Mouse (Mus musculus): ENCODE measurements around the gene Cuta. TPM values are rescaled to one million over a fixed set of nuclear protein-coding genes. Genes with fewer than 3 reads are reported as not detected.

Gene Cuta
- polyA plus RNA-seq, 1 experiment from 2014 or later, result 172 TPM

DNA sequence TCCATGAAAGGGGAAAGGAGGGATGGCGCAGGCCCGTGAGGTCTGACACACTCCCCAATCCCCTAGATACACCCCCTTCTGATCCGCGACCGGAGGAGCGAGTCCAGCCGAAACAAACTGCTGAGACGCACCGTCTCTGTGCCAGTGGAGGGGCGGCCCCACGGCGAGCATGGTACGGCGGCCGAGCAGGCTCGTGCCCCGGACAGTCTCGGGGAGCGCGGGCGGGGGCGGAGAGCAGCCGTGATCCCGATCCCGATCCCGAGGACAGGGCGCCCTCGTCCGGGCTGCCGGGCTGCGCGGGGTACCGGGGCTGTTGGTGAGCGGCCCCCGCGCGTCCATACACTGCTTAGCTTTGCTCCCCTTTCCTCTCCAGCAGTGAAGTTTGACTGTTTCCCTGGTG lies 7.2 kb upstream of the Cuta start:
- peak; percentile 48 for ATAC-seq (ENCODE audit: insufficient number of reproducible peaks, low FRiP score, low TSS enrichment, low read depth)
- H3K9me3 ChIP-seq (replicated peaks), result no peaks in the 10 kb centered on the region
- peak overlapping the region; percentile 62 for H3K9ac ChIP-seq
- peak overlapping the region; percentile 48 for H3K4me3 ChIP-seq (replicated peaks)
- H3K27me3 ChIP-seq, result no peaks in the 10 kb centered on the region
- WGBS, result 1% methylated on average over 37 of the region's 37 CpGs
- peaks cover 69% of the 10 kb centered on the region for H3K4me1 ChIP-seq
- H3K36me3 ChIP-seq, result no peaks in the 10 kb centered on the region
- peak overlapping the region; percentile 89 for H3K4me2 ChIP-seq (replicated peaks)
- H3K27ac ChIP-seq (replicated peaks), result peak overlapping the region; percentile 84

DNA sequence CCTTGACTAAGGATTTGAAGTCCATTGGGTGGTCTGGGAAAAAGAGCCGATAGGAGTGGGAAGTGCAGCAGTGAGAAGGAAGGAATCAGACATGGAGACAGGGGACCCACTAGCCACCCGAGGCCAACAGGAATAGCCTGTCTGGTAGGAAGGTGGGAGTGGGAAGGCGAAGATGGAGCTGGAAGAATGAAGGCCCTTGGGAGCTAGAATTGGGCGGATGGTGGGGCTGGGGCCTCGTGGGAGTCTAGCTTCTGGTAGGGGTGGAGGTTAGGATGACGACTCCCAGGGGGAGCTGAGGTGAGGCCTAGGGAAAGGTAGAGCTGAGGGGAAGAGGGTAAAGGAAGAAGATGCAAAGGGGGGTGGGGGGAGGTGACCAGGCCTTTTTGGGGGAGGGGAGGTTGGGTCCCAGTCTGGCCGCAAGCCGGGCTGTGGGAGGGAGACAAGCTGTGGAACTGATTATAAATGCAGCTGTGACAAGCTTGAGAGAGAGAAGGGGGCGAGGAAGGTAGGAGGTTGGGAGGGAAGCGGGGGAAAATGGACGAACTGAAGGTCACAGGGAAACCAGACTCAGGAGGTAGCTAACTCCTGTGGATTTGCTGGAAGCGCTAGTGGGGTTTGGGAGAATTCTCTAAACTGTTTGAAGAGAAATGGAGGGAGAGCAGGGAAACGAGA lies 6.6 kb upstream of the Cuta start:
- no peak for ATAC-seq (ENCODE audit: insufficient number of reproducible peaks, low FRiP score, low TSS enrichment, low read depth)

DNA sequence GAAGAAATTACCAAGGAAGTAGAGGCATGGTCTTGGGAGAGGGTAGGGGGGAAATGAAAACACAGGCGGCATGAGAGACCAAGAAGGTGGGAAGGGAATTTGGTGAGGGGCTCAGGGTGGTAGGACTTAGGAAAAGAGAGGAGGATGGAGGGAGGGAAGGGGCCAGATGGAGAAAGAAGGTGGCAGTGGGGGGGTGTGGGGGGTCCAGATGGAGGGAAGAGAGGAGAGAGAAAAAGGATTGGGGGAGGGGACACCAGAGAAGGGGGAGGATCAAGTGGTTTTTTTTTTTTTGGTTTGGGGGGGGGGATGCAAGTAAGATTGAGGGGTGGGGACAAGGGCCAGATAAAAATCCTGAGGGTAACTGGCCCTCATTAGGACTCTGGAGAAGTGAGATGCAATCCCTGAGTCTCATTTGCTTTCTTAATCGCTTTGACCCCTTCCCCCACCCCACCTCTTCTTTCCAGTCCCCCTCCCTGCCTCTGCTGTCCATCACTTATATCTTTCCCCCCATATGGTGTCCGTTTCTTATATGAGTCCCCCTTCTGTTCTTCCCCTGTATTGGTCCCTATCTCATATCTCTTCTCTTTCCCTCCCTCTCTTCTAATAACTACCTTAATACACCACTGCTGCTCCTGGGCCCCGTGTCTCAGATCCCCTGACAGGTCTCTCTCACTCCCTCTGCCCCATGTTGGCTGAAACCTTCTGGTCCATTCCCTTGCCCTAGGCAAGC lies 2.6 kb upstream of the Cuta start:
- H3K4me3 ChIP-seq (replicated peaks), result peak overlapping the region; percentile 83
- no peaks in the 10 kb centered on the region for H3K27me3 ChIP-seq
- peaks cover 64% of the 10 kb centered on the region for H3K4me1 ChIP-seq
- WGBS, result 12% methylated on average over 4 of the region's 4 CpGs
- no peak overlapping the region for H3K9ac ChIP-seq
- no peak for ATAC-seq (ENCODE audit: insufficient number of reproducible peaks, low FRiP score, low TSS enrichment, low read depth)
- H3K36me3 ChIP-seq, result peaks cover 6% of the 10 kb centered on the region; the same call in 1 of the 2 replicates
- H3K27ac ChIP-seq (replicated peaks), result peak overlapping the region; percentile 60
- peak overlapping the region; percentile 50 for H3K4me2 ChIP-seq (replicated peaks)
- H3K9me3 ChIP-seq (replicated peaks), result no peaks in the 10 kb centered on the region

More for the DNA sequence above, 6.6 kb upstream of the Cuta start:
- Histone ChIP-seq H3K9ac (peak overlapping the region; percentile 62), H3K36me3 (no peaks in the 10 kb centered on the region), H3K27ac (replicated peaks) (peak overlapping the region; percentile 84), H3K27me3 (no peaks in the 10 kb centered on the region), H3K4me2 (replicated peaks) (peak overlapping the region; percentile 89), H3K4me3 (replicated peaks) (peak overlapping the region; percentile 48), H3K4me1 (peaks cover 66% of the 10 kb centered on the region), H3K9me3 (replicated peaks) (no peaks in the 10 kb centered on the region)
- WGBS, result 24% methylated on average over 13 of the region's 13 CpGs

DNA sequence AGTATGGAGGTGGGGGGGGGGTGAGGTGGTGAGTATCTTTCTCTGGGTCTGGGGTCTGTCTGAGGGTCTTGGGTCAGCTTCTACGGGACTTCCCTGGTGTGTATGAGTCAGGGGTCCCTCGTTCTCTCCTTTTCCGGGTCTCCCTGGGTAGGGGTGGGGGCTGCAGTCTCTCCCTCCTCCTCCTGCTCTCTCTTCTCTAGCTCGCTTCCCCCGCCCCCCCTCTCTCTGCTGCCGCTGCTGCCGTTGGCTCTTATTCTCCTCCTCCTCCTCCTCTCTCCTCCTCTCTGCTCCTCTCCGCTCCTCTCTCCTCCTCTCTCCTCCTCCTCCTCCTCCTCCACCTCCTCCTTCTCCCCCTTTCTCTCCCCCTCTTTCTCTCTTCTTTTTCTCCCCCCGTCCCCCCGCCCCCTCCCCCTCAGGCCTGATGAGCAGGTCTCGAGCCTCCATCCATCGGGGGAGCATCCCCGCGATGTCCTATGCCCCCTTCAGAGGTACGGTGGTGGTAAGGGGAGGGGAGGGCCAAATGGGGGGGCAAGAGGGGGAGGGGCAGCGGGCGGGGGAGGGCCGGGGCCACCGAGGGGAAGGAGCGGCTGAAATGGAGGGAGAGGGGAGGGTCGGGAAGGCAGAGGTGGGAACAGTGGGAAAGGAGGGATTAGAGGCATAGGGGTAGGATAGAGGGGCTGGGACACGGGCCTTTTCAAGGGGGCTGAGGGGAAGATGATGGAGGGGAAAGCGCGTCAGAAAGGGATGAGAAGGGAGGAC lies 1.8 kb upstream of the Cuta start, which contains the start of gene Syngap1:
TSS of gene Syngap1 (plus strand) at position 223 of the 759 bp plus-strand sequence.
- WGBS, result 2% methylated on average over 20 of the region's 24 CpGs
- Histone ChIP-seq H3K27me3 (no peaks in the 10 kb centered on the region), H3K4me3 (replicated peaks) (peak within 1 kb of the TSS; percentile 83), H3K27ac (replicated peaks) (peak within 1 kb of the TSS; percentile 97), H3K4me1 (peaks cover 61% of the 10 kb centered on the region), H3K9me3 (replicated peaks) (no peaks in the 10 kb centered on the region), H3K36me3 (peaks cover 14% of the 10 kb centered on the region), H3K9ac (0 out of 2 replicates have a peak within 1 kb of the TSS, but pooled peaks have one; percentile 55), H3K4me2 (replicated peaks) (peak within 1 kb of the TSS; percentile 98)
- peak; percentile 25; the same call in 1 of the 2 replicates for ATAC-seq (ENCODE audit: insufficient number of reproducible peaks, low FRiP score, low TSS enrichment, low read depth)

DNA sequence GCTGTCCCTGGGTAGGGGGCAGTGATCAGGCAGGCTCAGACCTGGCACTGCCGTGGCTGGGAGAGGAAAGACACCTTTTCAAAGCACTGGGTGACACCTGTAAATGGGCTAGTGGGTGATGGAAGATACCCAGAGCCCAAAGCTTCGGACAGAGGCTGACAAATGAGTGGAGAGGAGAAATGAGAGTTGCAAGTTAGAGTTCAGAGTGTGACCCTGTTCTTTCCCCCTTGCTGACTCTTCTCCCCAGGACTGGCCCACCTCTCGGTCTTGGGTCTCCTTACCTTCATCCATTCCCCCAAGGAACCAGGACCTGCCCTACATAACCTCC lies 568 bp upstream of the Cuta start:
- ATAC-seq (ENCODE audit: insufficient number of reproducible peaks, low FRiP score, low TSS enrichment, low read depth), result no peak
- peaks cover 26% of the 10 kb centered on the region for H3K36me3 ChIP-seq

DNA sequence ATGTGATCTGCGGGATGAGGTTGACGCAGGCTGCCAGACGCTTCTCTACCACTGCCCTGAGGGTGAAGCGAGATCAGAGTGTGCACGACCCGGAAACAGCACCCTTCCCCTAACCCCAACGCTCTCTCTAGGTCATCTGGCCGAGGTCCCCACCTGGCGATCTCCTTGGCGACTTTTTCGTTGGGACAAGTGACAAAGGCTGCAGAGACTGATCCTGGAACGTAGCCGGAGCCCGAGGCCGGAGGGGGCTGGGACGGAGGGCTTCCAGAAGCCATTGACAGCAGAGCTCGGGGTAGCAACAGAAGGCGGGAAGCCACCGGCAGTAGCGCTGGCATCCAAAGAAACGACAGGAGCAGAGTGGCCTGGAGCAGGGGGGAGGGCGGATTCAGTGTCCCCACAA lies 638 bp downstream of the Cuta start:
- WGBS, result under 1% methylated on average over 22 of the region's 22 CpGs
- peaks cover 28% of the 10 kb centered on the region for H3K36me3 ChIP-seq
- H3K4me2 ChIP-seq (replicated peaks), result peak overlapping the region; percentile 98
- peak overlapping the region; percentile 83 for H3K4me3 ChIP-seq (replicated peaks)
- no peaks in the 10 kb centered on the region for H3K9me3 ChIP-seq (replicated peaks)
- peak overlapping the region; percentile 90 for H3K27ac ChIP-seq (replicated peaks)
- no peak for ATAC-seq (ENCODE audit: insufficient number of reproducible peaks, low FRiP score, low TSS enrichment, low read depth)
- H3K27me3 ChIP-seq, result no peaks in the 10 kb centered on the region
- peaks cover 55% of the 10 kb centered on the region for H3K4me1 ChIP-seq
- H3K9ac ChIP-seq, result peak overlapping the region; percentile 62

More for the DNA sequence above, 568 bp upstream of the Cuta start:
- peak overlapping the region; percentile 83 for H3K4me3 ChIP-seq (replicated peaks)
- no peaks in the 10 kb centered on the region for H3K9me3 ChIP-seq (replicated peaks)
- H3K27me3 ChIP-seq, result no peaks in the 10 kb centered on the region
- 6% methylated on average over 3 of the region's 3 CpGs for WGBS
- peaks cover 48% of the 10 kb centered on the region for H3K4me1 ChIP-seq
- H3K9ac ChIP-seq, result peak overlapping the region; percentile 55; the same call in 1 of the 2 replicates
- H3K4me2 ChIP-seq (replicated peaks), result peak overlapping the region; percentile 98
- H3K27ac ChIP-seq (replicated peaks), result peak overlapping the region; percentile 97

DNA sequence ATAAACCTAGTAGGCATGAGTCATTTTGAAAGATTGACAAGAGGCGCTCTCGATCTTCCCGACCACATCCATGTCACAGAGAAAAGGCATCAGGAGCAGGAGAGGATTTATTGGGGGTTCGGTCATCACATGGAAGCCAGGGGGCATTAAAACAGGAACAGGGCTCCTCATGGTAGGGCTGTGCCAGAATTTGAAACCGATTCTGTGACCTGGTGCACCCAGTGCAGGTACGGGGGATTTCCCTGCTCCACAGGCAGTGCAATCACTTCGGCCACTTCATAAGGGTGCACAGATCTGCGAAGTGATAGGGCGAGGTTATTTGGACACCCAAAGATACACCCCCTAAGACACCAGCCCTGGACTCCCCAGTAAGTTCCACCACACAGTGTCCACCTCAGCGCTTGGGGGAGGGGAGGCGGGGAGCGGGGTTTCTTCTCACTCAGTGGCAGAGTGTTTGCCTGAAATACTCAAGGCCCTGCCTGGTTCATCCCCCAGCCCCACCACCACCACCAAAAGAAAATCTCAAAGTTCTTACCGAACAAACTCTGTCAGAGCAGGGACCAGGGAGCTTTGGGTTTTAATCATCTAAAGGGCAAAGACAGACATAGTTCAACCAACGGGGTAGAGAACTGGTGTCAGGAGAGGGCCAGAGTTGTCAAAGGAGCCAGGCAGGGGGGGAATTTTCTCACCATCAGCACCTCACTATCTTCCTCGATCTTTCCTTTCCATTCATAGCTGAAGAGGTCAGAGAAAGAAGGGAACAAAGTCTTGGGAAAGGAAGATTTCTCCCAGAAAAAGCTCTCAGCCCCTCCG lies 1.3 kb downstream of the Cuta start:
- no peaks in the 10 kb centered on the region for H3K27me3 ChIP-seq
- H3K9ac ChIP-seq, result peak overlapping the region; percentile 62
- peaks cover 28% of the 10 kb centered on the region for H3K36me3 ChIP-seq
- H3K4me3 ChIP-seq (replicated peaks), result peak overlapping the region; percentile 83
- H3K4me2 ChIP-seq (replicated peaks), result peak overlapping the region; percentile 98
- no peaks in the 10 kb centered on the region for H3K9me3 ChIP-seq (replicated peaks)
- 56% methylated on average over 16 of the region's 16 CpGs for WGBS
- peaks cover 60% of the 10 kb centered on the region for H3K4me1 ChIP-seq
- no peak for ATAC-seq (ENCODE audit: insufficient number of reproducible peaks, low FRiP score, low TSS enrichment, low read depth)
- H3K27ac ChIP-seq (replicated peaks), result peak overlapping the region; percentile 90; the same call in 1 of the 2 replicates

DNA sequence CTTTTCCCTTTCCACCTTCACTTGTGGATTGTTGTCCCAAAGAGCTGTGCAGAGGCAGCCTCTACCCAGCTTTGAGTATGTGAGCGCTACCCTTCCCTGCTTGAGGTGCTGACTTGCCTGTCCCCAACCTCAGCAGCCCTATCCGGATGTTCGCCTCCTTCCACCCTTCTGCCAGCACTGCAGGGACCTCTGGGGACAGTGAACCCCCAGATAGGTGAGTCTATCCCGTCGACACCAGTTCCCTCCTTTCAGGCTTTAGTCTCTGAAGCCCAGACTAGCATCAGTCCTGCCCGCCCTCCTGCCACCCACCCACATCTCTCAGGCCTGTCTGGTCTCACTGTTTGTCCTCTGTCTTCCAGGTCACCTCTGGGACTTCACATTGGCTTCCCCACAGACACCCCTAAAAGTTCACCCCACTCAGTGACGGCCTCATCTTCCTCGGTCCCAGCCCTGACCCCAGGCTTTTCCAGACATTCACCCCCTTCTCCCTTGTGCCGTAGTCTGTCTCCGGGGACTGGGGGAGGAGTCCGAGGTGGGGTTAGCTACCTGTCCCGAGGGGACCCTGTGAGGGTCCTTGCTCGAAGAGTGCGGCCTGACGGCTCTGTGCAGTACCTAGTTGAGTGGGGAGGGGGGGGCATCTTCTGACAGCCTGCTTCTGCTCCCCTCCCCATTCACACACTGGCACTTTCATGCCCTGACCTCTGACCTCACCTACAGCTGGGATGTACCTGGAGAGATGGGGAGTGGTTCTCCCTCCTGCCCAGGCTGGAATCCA lies 2.3 kb downstream of the Cuta start:
- WGBS, result 83% methylated on average over 15 of the region's 15 CpGs
- Histone ChIP-seq H3K9ac (no peak overlapping the region), H3K27me3 (no peaks in the 10 kb centered on the region), H3K36me3 (peaks cover 28% of the 10 kb centered on the region), H3K4me3 (replicated peaks) (no peak overlapping the region), H3K4me2 (replicated peaks) (peak overlapping the region; percentile 6; the same call in 1 of the 2 replicates), H3K9me3 (replicated peaks) (no peaks in the 10 kb centered on the region), H3K27ac (replicated peaks) (no peak overlapping the region), H3K4me1 (peaks cover 61% of the 10 kb centered on the region)
- no peak for ATAC-seq (ENCODE audit: insufficient number of reproducible peaks, low FRiP score, low TSS enrichment, low read depth)

DNA sequence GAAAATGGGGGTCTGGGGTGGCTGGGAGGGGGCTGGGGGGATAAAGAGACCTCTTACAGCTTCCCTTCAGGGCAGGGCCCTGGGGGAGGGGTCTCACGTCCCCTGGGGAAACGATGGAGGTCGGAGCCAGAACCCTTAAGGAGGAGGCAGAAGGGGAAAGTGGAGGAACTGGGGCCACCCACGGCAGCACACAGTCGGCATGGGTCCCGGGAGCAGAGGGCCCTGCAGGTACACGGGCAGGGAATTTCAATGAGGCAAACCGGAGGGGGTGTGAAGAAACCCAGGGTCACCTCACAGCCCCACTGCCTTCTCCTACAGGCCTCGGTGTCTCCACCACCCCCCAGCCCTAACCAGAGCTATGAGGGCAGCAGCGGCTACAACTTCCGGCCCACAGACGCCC lies 2.9 kb downstream of the Cuta start:
- no peaks in the 10 kb centered on the region for H3K9me3 ChIP-seq (replicated peaks)
- WGBS, result 76% methylated on average over 12 of the region's 12 CpGs
- H3K9ac ChIP-seq, result no peak overlapping the region
- peaks cover 56% of the 10 kb centered on the region for H3K4me1 ChIP-seq
- H3K27ac ChIP-seq (replicated peaks), result no peak overlapping the region
- no peak overlapping the region for H3K4me2 ChIP-seq (replicated peaks)
- H3K27me3 ChIP-seq, result no peaks in the 10 kb centered on the region
- no peak overlapping the region for H3K4me3 ChIP-seq (replicated peaks)
- no peak for ATAC-seq (ENCODE audit: insufficient number of reproducible peaks, low FRiP score, low TSS enrichment, low read depth)
- peaks cover 28% of the 10 kb centered on the region for H3K36me3 ChIP-seq

DNA sequence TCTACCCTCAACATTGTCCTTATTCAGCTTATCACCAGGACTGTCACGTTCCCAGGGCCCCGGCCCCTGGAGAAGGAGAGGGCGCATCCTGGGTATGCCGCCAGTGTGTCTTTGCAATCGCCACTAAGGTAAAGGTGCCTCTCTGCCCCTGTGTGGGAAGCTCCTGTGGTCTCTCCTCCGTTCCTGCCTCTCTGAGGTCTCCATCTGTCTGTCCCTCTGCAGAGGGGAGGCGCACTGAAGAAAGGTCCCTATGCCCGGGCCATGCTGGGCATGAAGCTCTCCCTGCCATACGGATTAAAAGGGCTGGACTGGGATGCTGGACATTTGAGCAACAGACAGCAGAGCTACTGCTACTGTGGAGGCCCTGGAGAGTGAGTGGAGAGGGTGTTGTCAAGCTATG lies 4.3 kb downstream of the Cuta start:
- 85% methylated on average over 9 of the region's 9 CpGs for WGBS
- Histone ChIP-seq H3K27ac (replicated peaks) (no peak overlapping the region), H3K27me3 (no peaks in the 10 kb centered on the region), H3K4me1 (peaks cover 44% of the 10 kb centered on the region), H3K4me2 (replicated peaks) (no peak overlapping the region), H3K9ac (no peak overlapping the region), H3K4me3 (replicated peaks) (no peak overlapping the region), H3K9me3 (replicated peaks) (no peaks in the 10 kb centered on the region), H3K36me3 (peaks cover 35% of the 10 kb centered on the region)
- no peak for ATAC-seq (ENCODE audit: insufficient number of reproducible peaks, low FRiP score, low TSS enrichment, low read depth)

Measured in embryonic facial prominence, embryonic 15.5 days (tissue).